ENCODE assay signal across 8 mouse cellular contexts in the genomic region with DNA sequence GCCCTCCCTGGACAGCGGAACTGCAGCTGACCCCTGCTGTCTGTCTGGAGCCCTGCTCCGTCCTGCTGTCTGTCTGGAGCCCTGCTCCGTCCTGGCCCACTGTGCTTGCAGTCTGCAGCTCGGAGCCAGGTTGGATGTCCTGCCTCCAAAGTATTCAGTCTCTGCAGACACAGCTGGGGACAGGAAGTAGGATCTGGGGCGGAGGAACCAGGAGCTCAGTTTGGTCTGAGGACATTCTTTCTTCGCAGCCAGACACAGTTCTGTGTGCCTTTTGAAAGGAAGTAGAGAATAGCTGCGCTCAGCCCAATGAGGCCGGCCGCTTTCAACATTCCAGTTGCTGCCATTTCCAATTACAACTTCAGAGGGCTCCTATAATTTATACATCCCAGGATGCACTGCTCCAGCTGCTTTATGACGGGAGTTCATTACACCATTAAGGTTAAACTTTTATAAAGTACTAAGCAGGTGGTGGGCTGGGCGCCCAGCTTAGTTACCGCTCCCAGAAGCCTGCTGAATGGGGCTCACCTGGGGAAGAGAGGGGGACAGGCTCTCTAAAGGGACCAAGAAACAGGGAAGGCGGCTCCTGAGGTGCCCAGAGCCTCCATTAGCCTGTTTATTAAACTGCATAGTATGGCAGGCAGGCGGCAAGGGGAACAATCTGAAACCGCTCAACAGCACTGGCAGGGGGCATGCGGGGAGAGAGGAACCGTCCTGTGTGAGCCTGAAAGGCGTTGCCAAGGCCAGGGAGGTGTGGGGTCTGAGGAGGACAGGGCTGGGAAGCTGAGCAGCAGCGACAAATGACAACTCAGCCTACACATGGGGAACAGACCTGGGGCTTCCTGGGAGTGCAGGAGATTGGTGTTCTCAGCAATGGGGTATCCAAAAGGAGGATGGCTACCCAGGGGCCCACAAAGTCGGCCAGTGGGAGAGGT. TPM values are rescaled to one million over a fixed set of nuclear protein-coding genes. Genes with fewer than 3 reads are reported as not detected.
DNase-seq lines count a peak whose midpoint lies in the region; ATAC-seq and TF ChIP-seq lines count a peak whose summit lies in the region.

No protein-coding gene starts in this region.

- peak overlapping the region; percentile 9; the same call in 1 of the 2 replicates for H3K4me2 ChIP-seq in forebrain, embryonic 15.5 days (replicated peaks)
- H3K4me2 ChIP-seq in hindbrain, embryonic 13.5 days, result peak overlapping the region; percentile 27; the same call in 1 of the 2 replicates
- H3K4me2 ChIP-seq in limb, embryonic 11.5 days (ENCODE audit: low read depth, severe bottlenecking), result peak overlapping the region; percentile 30
- H3K4me2 ChIP-seq in neural tube, embryonic 13.5 days, result peak overlapping the region; percentile 41

- 47% methylated on average over 20 of the region's 20 CpGs for WGBS in lung, adult 2 months
- 25% methylated on average over 20 of the region's 20 CpGs for WGBS in forebrain, embryonic 15.5 days
- WGBS in hindbrain, embryonic 13.5 days, result 44% methylated on average over 20 of the region's 20 CpGs
- 16% methylated on average over 20 of the region's 20 CpGs for WGBS in limb, embryonic 11.5 days
- WGBS in neural tube, embryonic 13.5 days, result 23% methylated on average over 20 of the region's 20 CpGs

- TF ChIP-seq POLR2A in lung, adult 2 months (IDR thresholded peaks at IDR 0.05; ENCODE audit: borderline replicate concordance, extremely low read depth, low read depth, low read length), result no peak

- no peak for TF ChIP-seq CTCF in lung, adult 2 months (IDR thresholded peaks at IDR 0.05; ENCODE audit: insufficient read depth, low read length)

- DNase-seq in lung, adult 2 months, result peak; percentile 9
- no peak for DNase-seq in lung, postnatal 25 days (ENCODE audit: low spot score)
- DNase-seq in limb, embryonic 11.5 days (ENCODE audit: low spot score), result peak; percentile 62
- DNase-seq in spleen, postnatal 14 days (ENCODE audit: low spot score in 2 of 2), result no peak
- DNase-seq in c-Kit-positive CD71-positive TER-119-positive erythroid progenitor cells, embryonic 14.5 days (ENCODE audit: low spot score), result no peak

- no peaks in the 10 kb centered on the region for H3K9me3 ChIP-seq in forebrain, embryonic 15.5 days
- no peaks in the 10 kb centered on the region for H3K9me3 ChIP-seq in hindbrain, embryonic 13.5 days
- H3K9me3 ChIP-seq in limb, embryonic 11.5 days (ENCODE audit: control insufficient read depth, low read length), result no peaks in the 10 kb centered on the region
- no peaks in the 10 kb centered on the region for H3K9me3 ChIP-seq in neural tube, embryonic 13.5 days

- ATAC-seq in forebrain, embryonic 15.5 days (replicated peaks), result peak; percentile 41; the same call in 1 of the 2 replicates
- ATAC-seq in hindbrain, embryonic 13.5 days (ENCODE audit: low FRiP score), result no peak
- peak; percentile 28; the same call in 1 of the 2 replicates for ATAC-seq in limb, embryonic 11.5 days (ENCODE audit: insufficient number of reproducible peaks, low FRiP score, low TSS enrichment, low read depth)
- peak; percentile 10; the same call in 1 of the 2 replicates for ATAC-seq in neural tube, embryonic 13.5 days (ENCODE audit: low read depth)

- peak overlapping the region; percentile 66 for H3K27ac ChIP-seq in forebrain, embryonic 15.5 days (replicated peaks)
- H3K27ac ChIP-seq in hindbrain, embryonic 13.5 days, result peak overlapping the region; percentile 76
- H3K27ac ChIP-seq in limb, embryonic 11.5 days (replicated peaks; ENCODE audit: low read depth, low read length), result peak overlapping the region; percentile 74
- peak overlapping the region; percentile 77 for H3K27ac ChIP-seq in neural tube, embryonic 13.5 days (replicated peaks)

- H3K36me3 ChIP-seq in forebrain, embryonic 15.5 days, result no peaks in the 10 kb centered on the region
- H3K36me3 ChIP-seq in hindbrain, embryonic 13.5 days, result no peaks in the 10 kb centered on the region
- H3K36me3 ChIP-seq in limb, embryonic 11.5 days (ENCODE audit: control insufficient read depth, insufficient read depth, low read length), result no peaks in the 10 kb centered on the region
- H3K36me3 ChIP-seq in neural tube, embryonic 13.5 days, result no peaks in the 10 kb centered on the region

- H3K4me3 ChIP-seq in lung, adult 2 months (replicated peaks; ENCODE audit: extremely low read depth, low read depth, low read length), result no peak overlapping the region
- H3K4me3 ChIP-seq in forebrain, embryonic 15.5 days, result no peak overlapping the region
- H3K4me3 ChIP-seq in hindbrain, embryonic 13.5 days, result no peak overlapping the region
- H3K4me3 ChIP-seq in limb, embryonic 11.5 days (ENCODE audit: low read depth, low read length), result no peak overlapping the region
- no peak overlapping the region for H3K4me3 ChIP-seq in neural tube, embryonic 13.5 days

- H3K9ac ChIP-seq in forebrain, embryonic 15.5 days (replicated peaks), result no peak overlapping the region
- peak overlapping the region; percentile 46; the same call in 1 of the 2 replicates for H3K9ac ChIP-seq in hindbrain, embryonic 13.5 days
- peak overlapping the region; percentile 3; the same call in 1 of the 2 replicates for H3K9ac ChIP-seq in limb, embryonic 11.5 days (ENCODE audit: low read length)
- H3K9ac ChIP-seq in neural tube, embryonic 13.5 days, result peak overlapping the region; percentile 47

- no peaks in the 10 kb centered on the region for H3K27me3 ChIP-seq in forebrain, embryonic 15.5 days
- H3K27me3 ChIP-seq in hindbrain, embryonic 13.5 days, result peaks cover 81% of the 10 kb centered on the region
- H3K27me3 ChIP-seq in limb, embryonic 11.5 days (ENCODE audit: control insufficient read depth, insufficient read depth, low read length), result 0 out of 2 replicates have a peak, but pooled peaks cover 2% of the 10 kb centered on the region
- peaks cover 72% of the 10 kb centered on the region for H3K27me3 ChIP-seq in neural tube, embryonic 13.5 days

- peaks cover 43% of the 10 kb centered on the region for H3K4me1 ChIP-seq in lung, adult 2 months (ENCODE audit: control insufficient read depth, insufficient read depth, low read length)
- H3K4me1 ChIP-seq in forebrain, embryonic 15.5 days, result peaks cover 34% of the 10 kb centered on the region
- H3K4me1 ChIP-seq in hindbrain, embryonic 13.5 days (replicated peaks), result peaks cover 54% of the 10 kb centered on the region
- H3K4me1 ChIP-seq in limb, embryonic 11.5 days (ENCODE audit: control insufficient read depth, insufficient read depth, low read length), result peaks cover 49% of the 10 kb centered on the region
- H3K4me1 ChIP-seq in neural tube, embryonic 13.5 days (replicated peaks), result peaks cover 69% of the 10 kb centered on the region

RNA-seq across cellular contexts. Expression of gene Dagla, which starts 9.8 kb away (rescaled TPM):
- 15.3 TPM in 2 replicates for polyA plus RNA-seq in lung, adult 2 months (2012; rRNA removed)
- polyA plus RNA-seq in forebrain, embryonic 15.5 days (2015; fragmentation: Nextera tagmentation; extraction: Ambion mirVana), result 6.7 and 6.8 TPM in 2 replicates
- polyA plus RNA-seq in hindbrain, embryonic 13.5 days (2015; fragmentation: Nextera tagmentation; extraction: Ambion mirVana), result 6.1 and 6.3 TPM in 2 replicates
- 1.3 and 1.4 TPM in 2 replicates for polyA plus RNA-seq in limb, embryonic 11.5 days (2014; fragmentation: Nextera tagmentation; extraction: Ambion mirVana)
- 6.3 and 6.4 TPM in 2 replicates for polyA plus RNA-seq in neural tube, embryonic 13.5 days (2015; fragmentation: Nextera tagmentation; extraction: Ambion mirVana)

RNA-seq across cellular contexts. Expression of gene Myrf, which starts 54.3 kb away (rescaled TPM):
- 54.8 and 62.8 TPM in 2 replicates for polyA plus RNA-seq in lung, adult 2 months (2012; rRNA removed)
- 0.18 and 0.26 TPM in 2 replicates for polyA plus RNA-seq in forebrain, embryonic 15.5 days (2015; fragmentation: Nextera tagmentation; extraction: Ambion mirVana)
- polyA plus RNA-seq in hindbrain, embryonic 13.5 days (2015; fragmentation: Nextera tagmentation; extraction: Ambion mirVana), result 0.44 and 0.50 TPM in 2 replicates
- polyA plus RNA-seq in limb, embryonic 11.5 days (2014; fragmentation: Nextera tagmentation; extraction: Ambion mirVana), result 4.4 and 4.6 TPM in 2 replicates
- 0.67 and 0.69 TPM in 2 replicates for polyA plus RNA-seq in neural tube, embryonic 13.5 days (2015; fragmentation: Nextera tagmentation; extraction: Ambion mirVana)

Comparison
In these comparisons a context has a peak if more than half of its experiments do, and no peak if none do; other contexts are left out.
1. DNase-seq: peak in lung, adult 2 months (single experiment) and limb, embryonic 11.5 days (single experiment); none in lung, postnatal 25 days (single experiment), spleen, postnatal 14 days (0 of 2) and c-Kit-positive CD71-positive TER-119-positive erythroid progenitor cells, embryonic 14.5 days (single experiment).
2. RNA of gene Myrf, which starts 54.3 kb away (polyA plus RNA-seq): 54.8 to 62.8 TPM in lung, adult 2 months; 4.4 to 4.6 TPM in limb, embryonic 11.5 days, 0.67 to 0.69 TPM in neural tube, embryonic 13.5 days, 0.44 to 0.50 TPM in hindbrain, embryonic 13.5 days and 0.18 to 0.26 TPM in forebrain, embryonic 15.5 days; every median in the first group is over 10 times any median in the second.
3. Peak in every context shown above with its lines, with median percentiles within 50 percentile points of each other: H3K27ac ChIP-seq and H3K4me2 ChIP-seq.